Mouse (Mus musculus): ENCODE results near the gene Ppt2. TPM values are rescaled to one million over a fixed set of nuclear protein-coding genes. Genes with fewer than 3 reads are reported as not detected.

Gene Ppt2
- total RNA-seq (2021): 10 to 100 TPM; 45.8 to 46.4 TPM

DNA sequence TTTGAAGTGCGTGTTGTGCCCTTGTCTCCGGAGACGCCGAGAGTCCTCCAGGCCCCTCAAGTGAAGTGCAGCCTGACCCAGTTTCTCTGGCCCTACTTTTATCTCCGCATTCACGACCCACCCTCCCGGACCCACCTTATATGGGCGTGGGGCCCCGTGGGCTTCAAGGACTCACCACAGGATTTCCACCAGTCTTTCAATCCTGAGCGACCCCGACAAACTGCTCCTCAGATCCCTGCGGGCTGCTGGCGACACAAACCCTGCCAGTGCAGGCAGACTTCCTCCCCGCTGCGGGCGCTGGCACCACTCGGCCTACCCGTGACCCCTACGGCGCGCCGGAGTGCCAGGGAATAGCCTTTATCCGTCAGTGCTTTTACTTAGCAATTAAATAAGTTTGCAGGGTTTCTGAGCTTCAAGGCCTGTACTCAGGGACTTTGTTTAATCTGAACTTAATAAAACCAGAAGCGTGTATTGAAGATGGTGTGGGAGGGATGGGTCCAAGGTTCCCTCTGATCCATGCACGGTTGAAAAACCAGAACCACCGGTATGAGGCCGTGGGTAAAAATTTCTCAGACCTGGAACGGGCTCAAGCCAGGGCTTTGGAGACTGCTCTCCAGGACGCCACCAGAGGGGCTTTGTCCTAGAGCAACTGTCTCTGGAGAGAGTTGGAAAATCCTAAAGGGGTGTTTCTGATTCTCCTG is at the start of gene Ppt2:
Gene Ppt2 (minus strand): TSS at position 568 of the 701 bp plus-strand sequence.
- intact Hi-C loops (cut with DNase I): loop anchor here (1.0 to 5.0 kb wide), 4 partner anchors 23 to 506 kb away; partner anchors contain the start of genes Brd2 and Pbx2
- DNase-seq (ENCODE audit: low spot score in 2 of 2): no peak

DNA sequence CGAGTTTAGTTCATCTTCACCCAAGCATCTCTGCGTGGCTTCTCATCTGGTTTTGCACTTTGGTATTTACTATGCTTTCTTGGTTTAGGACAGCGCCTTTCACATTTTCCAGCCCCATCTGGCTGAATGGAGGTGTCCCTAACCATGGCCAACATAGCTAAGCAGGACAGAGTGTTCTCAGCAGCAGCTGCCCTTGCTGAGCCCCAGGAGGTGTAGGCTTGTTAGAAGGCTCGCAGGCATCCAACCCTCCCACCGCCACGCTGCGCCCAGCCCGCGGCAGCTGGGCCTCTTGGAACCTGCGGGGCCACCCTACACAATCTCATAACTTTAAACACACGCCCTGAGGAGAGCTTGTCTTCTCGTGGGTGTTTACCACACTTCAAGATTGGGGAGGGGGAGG is 48.4 kb upstream of the Ppt2 start:
- DNase-seq (ENCODE audit: low spot score in 2 of 2): no peak
- intact Hi-C loops (cut with DNase I): no loop called here

DNA sequence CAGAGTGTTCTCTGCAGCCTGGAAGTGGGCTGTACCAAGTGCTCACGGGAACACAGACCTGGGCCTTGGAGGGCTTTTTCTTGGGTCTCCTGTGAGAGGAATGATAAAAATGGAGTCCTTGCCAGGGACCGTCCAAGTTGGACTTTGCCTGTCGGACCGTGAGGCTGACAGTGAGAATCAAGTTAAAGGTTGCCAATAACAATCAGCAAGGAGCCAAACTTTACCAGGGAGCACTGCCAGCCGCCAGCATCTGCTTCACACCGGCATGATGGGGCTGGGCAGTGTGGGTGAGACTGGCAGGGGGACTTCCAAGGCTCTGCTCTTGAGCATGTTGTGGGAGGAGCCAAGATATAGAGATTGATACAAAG is 47.8 kb upstream of the Ppt2 start:
- intact Hi-C loops (cut with DNase I): no loop called here

GRCm38 (mm10) chr17:34675205-34676092 is 47.1 kb upstream of the Ppt2 start:
- no peak for DNase-seq (ENCODE audit: low spot score in 2 of 2)
- intact Hi-C loops (cut with DNase I): no loop called here

More for the DNA sequence above, 47.8 kb upstream of the Ppt2 start:
- DNase-seq (ENCODE audit: low spot score in 2 of 2): no peak

DNA sequence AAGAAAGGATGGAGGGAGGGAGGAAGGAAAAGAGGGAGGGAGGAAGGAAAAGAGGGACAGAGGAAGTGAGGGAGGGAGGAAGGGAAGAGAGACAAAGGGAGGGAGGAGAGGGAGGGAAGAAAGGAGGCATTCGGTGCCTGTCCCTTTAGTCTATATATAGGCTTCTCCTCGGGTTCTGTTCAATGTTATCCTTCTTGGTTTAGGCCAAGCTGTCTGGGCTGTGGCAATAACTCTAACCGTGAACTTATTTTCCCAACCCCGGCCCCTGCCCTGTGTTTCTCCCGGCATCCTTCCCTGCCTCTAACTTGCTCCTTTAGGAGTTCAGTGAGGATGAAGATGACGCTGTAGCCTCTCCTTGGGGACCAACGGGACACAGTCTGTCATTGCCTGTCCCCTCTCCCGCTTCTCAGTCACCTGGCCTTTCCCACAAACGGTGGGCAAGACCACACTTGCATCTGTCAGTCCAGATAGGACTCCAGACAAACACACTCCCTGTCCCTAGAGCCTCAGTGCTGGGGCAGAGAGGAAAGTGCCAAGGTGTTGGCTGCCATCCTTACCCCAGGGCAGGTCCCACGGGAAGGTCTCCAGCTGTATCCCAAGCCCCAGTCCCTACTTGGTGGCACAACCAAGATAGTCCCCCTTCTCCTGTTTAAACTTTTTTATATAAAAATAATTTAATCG is 46.4 kb upstream of the Ppt2 start:
- intact Hi-C loops (cut with DNase I): no loop called here
- DNase-seq (ENCODE audit: low spot score in 2 of 2): no peak

GRCm38 (mm10) chr17:34673139-34673538 is 44.8 kb upstream of the Ppt2 start:
- intact Hi-C loops (cut with DNase I): no loop called here
- DNase-seq (ENCODE audit: low spot score in 2 of 2): no peak

DNA sequence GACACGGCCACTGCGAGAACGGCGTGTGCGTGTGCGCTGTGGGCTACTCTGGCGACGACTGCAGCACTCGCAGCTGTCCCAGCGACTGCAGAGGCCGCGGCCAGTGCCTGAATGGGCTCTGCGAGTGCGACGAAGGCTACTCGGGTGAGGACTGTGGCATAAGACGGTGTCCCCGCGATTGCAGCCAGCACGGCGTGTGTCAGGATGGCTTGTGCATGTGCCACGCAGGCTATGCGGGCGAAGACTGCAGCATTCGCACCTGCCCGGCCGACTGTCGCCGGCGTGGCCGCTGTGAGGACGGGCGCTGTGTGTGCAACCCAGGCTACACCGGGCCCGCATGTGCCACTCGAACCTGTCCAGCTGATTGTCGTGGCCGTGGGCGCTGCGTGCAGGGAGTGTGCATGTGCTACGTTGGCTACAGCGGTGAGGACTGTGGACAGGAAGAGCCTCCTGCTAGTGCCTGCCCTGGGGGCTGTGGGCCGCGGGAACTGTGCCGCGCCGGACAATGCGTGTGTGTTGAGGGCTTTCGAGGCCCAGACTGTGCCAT is 44.0 kb upstream of the Ppt2 start:
- intact Hi-C loops (cut with DNase I): no loop called here
- no peak for DNase-seq (ENCODE audit: low spot score in 2 of 2)

GRCm38 (mm10) chr17:34671151-34672066 is 43.1 kb upstream of the Ppt2 start:
- no peak for DNase-seq (ENCODE audit: low spot score in 2 of 2)
- intact Hi-C loops (cut with DNase I): no loop called here

DNA sequence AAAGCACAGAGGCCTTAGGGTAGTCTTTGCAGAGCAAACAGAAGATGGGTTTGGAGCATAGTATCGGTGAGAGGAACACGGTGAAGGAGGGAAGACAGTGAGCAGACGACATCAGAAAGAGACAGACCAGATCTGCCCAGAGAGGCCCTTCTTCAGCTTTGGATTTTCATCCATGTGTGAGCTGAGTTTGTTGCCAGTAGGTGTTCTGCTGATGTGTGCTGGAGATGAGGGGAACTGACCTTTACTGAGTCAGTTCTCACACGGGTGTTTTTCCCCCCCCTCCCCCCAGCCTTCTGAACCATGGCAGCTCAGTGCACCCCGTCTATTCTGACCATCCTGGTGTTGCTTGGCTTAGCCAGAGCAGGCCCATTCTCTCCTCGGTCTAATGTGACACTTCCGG is 41.9 kb upstream of the Ppt2 start, which contains the start of gene Tnxb:
Gene Tnxb (plus strand): TSS at position 301 of the 400 bp plus-strand sequence.
- DNase-seq (ENCODE audit: low spot score in 2 of 2): no peak
- intact Hi-C loops (cut with DNase I): no loop called here

GRCm38 (mm10) chr17:34664472-34664871 is 36.2 kb upstream of the Ppt2 start:
- intact Hi-C loops (cut with DNase I): no loop called here
- DNase-seq (ENCODE audit: low spot score in 2 of 2): no peak

DNA sequence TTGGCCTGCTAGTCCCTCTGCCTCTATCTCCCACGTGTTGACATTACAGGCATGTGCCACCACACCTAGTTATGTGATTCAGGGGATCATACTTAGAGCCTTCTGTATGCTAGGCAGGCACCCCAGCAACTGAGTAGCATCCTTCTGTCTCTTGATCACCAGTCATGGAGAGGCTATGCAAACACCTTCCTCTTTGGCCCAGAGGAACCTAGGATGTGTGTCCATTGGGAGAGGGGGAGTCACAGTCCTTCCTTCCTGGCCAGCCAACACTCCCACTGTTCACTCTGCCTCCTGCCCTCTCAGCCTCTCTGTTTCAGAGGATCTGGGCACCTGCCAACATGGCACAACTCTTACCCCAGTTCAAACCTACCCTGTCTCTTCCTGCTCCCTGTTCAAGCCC is 35.2 kb upstream of the Ppt2 start:
- DNase-seq (ENCODE audit: low spot score in 2 of 2): no peak
- intact Hi-C loops (cut with DNase I): no loop called here

- intact Hi-C loops (cut with DNase I): no loop called here
- DNase-seq (ENCODE audit: low spot score in 2 of 2): no peak
Observed at GRCm38 (mm10) chr17:34662978-34663377, 34.7 kb upstream of the Ppt2 start.

GRCm38 (mm10) chr17:34662468-34662867 is 34.2 kb upstream of the Ppt2 start:
- intact Hi-C loops (cut with DNase I): no loop called here
- DNase-seq (ENCODE audit: low spot score in 2 of 2): no peak

DNA sequence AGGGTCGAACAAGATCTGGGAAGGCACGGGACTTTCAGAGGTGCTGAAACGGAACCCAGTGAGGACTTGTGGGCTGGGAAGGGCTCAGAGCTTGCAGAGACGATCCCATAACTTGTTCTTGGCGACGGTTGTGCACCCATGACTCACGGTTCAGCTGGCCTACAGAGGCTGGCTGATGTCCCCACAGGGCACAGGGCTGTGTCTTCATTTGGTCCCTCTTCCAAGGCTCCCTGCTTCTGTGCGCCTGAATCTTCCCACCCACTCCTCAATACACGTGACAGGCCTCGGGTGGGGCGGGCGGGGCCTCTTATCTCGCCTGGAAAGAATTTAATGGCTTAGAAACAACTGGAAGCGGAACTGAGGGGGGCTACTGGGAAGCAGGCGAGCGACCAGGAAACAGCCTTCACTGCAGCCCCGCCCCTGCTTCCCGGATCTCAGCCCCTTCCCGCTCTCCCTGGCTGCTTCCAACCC is 32.8 kb upstream of the Ppt2 start:
- DNase-seq (ENCODE audit: low spot score in 2 of 2): no peak
- intact Hi-C loops (cut with DNase I): no loop called here

DNA sequence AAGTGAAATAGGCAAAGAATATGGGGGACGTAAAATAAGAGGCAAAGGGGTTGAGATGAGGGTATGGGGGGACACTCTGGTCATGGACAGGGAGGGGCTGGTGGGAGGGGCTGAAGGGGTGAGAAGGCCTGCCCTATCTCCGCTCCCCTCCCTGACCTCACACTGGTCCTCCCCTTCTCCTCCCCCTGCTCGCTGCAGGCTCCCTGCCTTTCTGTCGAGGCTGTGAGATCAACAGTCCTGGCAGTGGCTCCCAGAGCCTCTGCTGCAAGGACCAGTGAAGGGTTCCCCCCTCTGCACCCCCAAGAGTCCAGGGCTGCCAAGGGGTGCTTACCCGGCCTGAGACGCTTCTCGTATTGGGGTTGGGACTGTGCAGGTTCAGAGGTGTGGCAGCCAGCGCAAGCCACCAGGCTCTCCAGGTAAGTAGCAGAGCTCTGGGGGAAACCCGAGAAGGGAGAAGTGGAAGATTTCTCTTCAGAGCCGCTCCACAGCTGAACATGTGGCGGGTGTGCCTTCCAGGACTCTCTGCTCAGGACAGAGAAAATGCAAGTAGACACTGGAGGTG is 32.0 kb upstream of the Ppt2 start:
- no peak for DNase-seq (ENCODE audit: low spot score in 2 of 2)
- intact Hi-C loops (cut with DNase I): no loop called here

GRCm38 (mm10) chr17:34659897-34660214 is 31.5 kb upstream of the Ppt2 start:
- no peak for DNase-seq (ENCODE audit: low spot score in 2 of 2)
- intact Hi-C loops (cut with DNase I): no loop called here

GRCm38 (mm10) chr17:34659181-34659896 is 31.0 kb upstream of the Ppt2 start:
- intact Hi-C loops (cut with DNase I): no loop called here
- no peak for DNase-seq (ENCODE audit: low spot score in 2 of 2)

- DNase-seq (ENCODE audit: low spot score in 2 of 2): no peak
- intact Hi-C loops (cut with DNase I): no loop called here
Observed at GRCm38 (mm10) chr17:34658591-34658990, 30.3 kb upstream of the Ppt2 start.

All from left cerebral cortex, postnatal 25 days (tissue).